Mouse (Mus musculus): Measurements from ENCODE around the gene Tmub2. TPM values are rescaled to one million over a fixed set of nuclear protein-coding genes. Genes with fewer than 3 reads are reported as not detected.
"Not testable (repeated sequence)": the region's sequence is repeated elsewhere in the genome, so short reads cannot be mapped to it uniquely, and the experiment has no call there.

The Tmub2 gene
- total RNA-seq, 2 experiments from 2014 or later = 67.8 to 71.4 TPM

DNA sequence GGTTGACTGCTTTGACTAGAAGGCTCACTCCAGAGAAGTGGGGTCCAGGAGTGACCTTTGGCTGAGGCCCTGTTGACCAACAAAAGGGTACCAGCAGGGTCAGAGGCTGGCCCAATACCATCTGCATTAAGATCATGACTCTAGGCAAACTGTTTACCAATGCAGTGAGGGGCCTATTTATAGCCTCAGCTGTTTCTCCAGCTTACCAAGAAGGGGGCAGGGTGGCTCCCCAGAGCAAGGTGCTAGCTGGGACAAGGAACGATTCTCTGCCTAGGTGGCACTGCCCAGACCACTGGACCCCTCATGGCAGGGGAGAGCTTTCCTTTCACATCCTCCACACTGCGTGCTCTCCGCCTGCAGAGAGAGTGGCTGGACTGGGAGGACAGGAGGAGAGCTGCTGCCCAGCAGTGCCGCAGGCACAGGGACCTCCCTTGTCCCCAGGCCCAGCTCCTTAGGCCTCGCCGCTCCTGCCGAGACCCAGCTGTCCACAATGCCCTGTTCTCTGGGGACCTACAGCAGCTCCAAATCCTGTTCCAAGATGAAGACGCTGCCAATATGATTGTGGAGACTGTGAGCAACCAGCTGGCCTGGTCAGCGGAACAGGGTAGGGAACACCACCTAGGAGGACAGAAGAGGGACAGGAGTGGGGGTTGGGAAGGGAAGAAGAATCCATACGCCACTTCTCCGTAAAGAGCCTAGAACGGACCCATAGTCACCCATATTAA is 16.0 kb upstream of the Tmub2 start, which contains the start of gene Asb16:
TSS of gene Asb16 (plus strand) at position 224 of the 725 bp plus-strand sequence.
- intact Hi-C loops (cut with DNase I) = no loop called here

DNA sequence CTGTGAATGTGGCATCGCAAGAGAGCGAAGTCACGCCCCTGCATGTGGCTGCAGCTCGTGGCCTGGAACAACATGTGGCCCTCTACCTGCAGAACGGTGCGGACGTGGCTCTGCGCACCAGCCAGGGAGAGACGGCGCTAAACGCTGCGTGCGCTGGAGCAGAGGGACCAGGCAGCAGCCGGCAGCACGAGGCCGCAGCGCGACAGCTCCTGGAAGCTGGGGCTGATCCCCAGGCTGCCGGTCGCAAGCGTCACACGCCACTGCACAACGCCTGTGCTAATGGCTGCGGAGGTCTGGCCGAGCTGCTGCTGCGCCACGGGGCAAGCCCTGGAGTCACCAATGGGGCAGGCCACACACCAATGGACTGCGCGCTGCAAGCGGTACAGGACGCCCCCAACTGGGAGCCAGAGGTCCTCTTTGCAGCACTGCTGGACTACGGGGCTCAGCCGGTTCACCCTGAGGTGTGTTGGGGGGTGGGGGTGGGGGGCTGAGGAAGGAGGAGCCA is 8.3 kb upstream of the Tmub2 start:
- DNase-seq (ENCODE audit: low spot score in 2 of 2) = peak; percentile 29 to 35
- intact Hi-C loops (cut with DNase I) = no loop called here

More for the DNA sequence above, 16.0 kb upstream of the Tmub2 start, which contains the start of gene Asb16:
- DNase-seq (ENCODE audit: low spot score in 2 of 2) = no peak

DNA sequence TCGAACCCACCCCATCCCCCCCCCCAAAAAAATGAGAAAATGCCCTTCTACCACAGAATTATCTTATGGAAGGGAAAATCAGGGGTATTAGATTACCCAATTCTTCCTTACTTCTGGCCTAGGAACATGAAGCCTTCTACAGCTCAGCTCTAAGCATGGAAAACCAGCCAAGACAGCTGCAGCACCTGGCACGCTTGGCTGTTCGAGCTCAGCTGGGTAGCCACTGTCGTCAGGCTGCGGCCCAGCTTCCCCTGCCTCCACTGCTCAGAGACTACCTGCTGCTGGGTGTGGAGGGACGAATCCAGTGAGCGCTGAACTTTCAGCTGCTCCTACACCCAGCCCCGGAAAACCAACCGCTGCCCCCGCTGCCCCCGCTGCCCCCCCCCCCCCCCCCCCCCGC is 7.0 kb upstream of the Tmub2 start:
- DNase-seq (ENCODE audit: low spot score in 2 of 2) = no peak
- intact Hi-C loops (cut with DNase I) = no loop called here

DNA sequence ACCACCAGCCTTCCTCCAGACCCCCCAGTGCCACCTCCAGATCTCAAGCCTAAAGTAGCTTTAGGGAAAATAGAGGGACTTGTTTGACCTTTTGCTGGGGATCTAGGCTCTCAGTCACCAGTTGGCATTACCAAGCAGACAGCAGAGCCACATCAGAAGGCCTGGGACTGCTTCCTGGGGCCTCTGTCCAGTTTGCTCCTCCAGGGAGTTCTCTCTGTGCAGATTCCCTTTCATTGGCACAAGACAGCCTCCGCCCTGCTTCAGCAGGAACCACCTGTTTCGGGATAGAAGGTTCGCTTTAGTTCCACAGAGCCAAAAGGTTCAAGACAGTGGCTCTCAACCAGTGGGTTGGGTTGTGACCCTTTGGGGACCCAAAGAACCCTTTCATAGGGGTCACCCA is 5.1 kb upstream of the Tmub2 start:
- no peak for DNase-seq (ENCODE audit: low spot score in 2 of 2)
- intact Hi-C loops (cut with DNase I) = no loop called here

DNA sequence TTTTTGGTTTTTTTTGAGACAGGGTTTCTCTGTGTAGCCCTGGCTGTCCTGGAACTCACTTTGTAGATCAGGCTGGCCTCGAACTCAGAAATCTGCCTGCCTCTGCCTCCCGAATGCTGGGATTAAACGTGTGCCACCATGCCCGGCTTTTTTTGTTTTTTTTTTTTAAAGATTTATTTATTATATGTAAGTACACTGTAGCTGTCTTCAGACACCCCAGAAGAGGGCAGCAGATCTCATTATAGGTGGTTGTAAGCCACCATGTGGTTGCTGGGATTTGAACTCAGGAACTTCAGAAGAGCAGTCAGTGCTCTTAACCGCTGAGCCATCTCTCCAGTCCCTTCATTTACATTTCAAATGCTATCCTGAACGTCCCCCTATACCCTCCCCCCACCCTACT is 4.5 kb upstream of the Tmub2 start:
- intact Hi-C loops (cut with DNase I) = not testable (repeated sequence)

DNA sequence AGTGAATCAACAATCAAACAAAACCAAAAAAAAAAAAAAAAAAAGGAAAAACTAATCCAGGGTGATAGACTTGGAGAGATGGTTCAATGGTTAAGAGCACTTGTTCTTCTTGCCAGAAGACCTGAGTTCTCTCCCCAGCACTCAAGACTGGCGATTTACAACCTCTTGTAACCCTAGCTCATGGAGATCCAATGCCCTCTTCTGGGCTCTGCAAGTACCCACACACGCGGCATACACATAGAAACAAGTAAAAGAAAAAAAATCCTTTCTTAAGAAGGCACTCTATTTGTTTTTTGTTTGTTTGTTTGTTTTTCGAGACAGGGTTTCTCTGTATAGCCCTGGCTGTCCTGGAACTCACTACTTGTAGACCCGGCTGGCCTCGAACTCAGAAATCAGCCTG is 809 bp upstream of the Tmub2 start:
- intact Hi-C loops (cut with DNase I) = no loop called here
- no peak for DNase-seq (ENCODE audit: low spot score in 2 of 2)

More for the DNA sequence above, 4.5 kb upstream of the Tmub2 start:
- DNase-seq (ENCODE audit: low spot score in 2 of 2) = not testable (repeated sequence)

DNA sequence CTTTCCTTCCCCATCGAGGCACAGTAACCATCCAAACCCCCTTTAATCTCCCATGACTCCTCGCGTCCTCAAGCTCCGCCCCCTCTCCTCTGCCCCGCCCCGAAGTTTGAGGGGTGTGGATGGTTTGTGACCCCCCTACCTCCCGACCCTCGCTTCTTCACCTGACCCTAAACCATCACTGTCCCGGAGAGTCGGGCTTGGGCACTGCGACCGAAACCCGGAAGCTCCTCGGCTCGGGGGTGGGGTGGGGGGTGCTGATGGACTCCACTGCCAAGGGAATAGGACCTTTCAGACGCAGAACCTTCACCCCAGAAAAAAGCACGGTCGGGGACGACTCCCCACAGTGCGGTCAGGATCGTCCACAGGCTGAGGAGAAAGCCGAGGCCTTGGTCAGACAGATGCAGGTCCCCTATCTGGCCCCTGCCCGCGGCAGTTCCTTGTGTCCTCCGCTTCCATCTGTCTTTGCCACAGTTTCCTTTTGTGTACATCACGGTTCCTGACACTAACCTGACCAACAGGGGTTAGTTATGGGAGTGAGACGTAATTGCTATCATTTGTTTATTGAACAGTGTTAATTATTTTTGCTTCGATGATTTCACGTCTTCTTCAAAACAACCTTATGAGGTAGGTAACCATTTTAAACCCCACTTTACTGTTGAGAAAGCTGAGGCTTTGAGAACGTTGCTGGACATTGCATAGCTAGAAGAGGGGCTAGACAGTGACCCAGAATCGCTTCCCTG is 534 bp downstream of the Tmub2 start:
- DNase-seq (ENCODE audit: low spot score in 2 of 2) = no peak
- intact Hi-C loops (cut with DNase I) = no loop called here

DNA sequence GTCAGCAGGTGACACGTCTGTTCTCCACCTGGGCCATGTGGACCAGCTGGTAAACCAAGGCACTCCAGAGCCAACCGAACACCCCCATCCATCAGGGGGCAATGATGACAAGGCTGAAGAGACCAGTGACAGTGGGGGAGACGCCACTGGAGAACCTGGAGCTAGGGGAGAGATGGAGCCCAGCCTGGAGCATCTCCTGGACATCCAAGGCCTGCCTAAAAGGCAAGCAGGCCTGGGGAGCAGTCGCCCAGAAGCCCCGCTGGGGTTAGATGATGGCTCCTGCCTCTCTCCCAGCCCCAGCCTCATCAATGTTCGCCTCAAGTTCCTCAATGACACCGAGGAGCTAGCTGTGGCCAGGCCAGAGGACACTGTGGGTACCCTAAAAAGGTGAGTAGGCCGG is 2.8 kb downstream of the Tmub2 start:
- no peak for DNase-seq (ENCODE audit: low spot score in 2 of 2)
- intact Hi-C loops (cut with DNase I) = no loop called here

DNA sequence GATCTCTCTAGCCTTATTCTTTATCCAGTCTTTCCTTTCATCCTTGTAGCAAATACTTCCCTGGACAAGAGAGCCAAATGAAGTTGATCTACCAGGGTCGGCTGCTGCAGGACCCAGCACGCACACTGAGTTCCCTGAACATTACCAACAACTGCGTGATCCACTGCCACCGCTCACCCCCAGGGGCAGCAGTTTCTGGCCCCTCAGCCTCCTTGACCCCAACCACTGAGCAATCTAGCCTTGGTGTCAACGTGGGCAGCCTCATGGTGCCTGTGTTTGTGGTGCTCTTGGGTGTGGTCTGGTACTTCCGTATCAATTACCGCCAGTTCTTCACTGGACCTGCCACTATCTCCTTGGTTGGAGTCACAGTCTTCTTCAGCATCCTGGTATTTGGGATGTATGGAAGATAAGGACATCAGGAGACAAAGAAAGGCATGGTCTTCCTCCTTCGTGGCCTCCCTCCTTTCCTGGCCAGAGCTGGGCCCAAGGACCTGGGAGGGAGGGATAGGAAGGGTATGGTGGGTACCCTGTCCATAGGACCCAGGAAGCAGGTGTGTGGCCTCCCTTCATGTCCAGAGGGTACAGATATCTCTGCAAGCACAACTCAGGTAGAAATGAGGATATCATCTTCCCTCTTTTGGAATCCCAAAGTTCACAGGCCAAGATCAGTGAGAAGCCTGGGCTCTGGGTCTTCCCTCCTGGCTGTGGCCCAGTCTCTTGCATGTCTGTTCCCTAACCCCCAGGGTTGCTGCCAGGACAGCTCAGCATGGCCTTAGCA is 3.5 kb downstream of the Tmub2 start:
- intact Hi-C loops (cut with DNase I) = no loop called here
- DNase-seq (ENCODE audit: low spot score in 2 of 2) = no peak

DNA sequence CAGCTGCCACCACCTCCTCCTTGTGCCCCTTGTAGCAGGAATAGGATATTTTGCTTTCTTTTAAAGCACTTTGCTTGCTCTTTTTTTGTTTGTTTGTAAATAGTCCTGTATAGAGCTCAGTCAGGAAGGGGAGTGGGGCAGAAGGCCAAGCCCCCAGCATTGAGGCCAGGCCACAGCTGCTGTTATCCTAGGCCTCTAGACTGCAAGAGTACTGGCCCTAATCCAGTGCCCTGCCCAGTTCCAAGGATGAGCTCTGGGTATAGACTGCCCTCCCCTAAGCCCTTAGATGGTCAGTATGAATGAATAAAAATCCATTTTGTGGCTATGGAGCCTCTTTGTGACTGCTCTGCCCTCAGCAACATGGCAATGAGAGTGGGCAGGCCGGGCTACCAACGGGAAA is 4.2 kb downstream of the Tmub2 start:
- intact Hi-C loops (cut with DNase I) = no loop called here
- DNase-seq (ENCODE audit: low spot score in 2 of 2) = no peak

DNA sequence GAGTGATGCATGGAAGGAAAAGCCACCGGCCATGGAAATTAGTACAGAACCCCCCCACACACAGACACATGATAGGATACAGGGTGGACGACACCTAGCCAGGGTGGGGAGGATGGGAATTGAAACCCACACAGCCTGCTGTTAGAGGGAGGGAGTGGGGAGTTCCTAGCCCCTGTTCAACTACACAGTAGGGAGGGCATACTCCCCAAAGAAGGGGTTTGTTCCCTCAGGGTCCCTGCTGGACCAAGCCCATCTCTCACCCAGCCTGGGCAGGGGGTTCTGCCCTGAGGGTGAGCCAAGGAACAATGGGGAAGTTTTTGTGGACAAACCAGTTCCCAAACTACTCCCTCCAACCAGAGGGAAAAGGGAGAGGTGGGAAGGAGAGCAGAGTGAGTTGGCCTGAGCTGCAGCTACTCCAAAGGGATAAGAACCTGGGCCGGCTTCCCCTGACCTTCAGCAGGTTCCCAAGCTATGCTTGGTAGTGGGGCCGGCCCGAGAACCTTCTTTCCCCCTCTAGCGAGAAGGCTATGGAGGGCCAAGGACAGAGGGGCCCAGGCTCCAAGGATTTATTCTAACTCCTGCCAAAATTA is 4.9 kb downstream of the Tmub2 start:
- intact Hi-C loops (cut with DNase I) = no loop called here
- DNase-seq (ENCODE audit: low spot score in 2 of 2) = no peak

DNA sequence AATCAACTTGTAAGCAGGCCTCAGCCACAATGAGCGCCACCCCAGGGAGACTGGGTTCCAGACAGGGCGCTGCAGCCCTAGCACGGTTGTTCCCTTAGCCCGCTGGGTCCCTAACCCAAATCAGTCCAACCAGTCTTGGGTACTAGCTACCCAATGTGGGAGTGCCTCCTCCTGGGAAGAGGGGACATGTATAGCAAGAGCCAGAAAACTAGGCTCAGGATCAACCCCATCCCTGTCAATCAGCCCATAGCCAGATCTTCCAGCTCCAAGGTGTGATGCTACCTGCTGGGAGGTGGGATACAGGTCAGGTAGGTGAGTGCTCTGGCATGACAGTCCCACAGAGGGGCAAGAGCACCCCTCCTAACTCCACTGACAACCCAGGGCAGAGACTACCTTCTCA is 5.4 kb downstream of the Tmub2 start:
- intact Hi-C loops (cut with DNase I) = no loop called here

DNA sequence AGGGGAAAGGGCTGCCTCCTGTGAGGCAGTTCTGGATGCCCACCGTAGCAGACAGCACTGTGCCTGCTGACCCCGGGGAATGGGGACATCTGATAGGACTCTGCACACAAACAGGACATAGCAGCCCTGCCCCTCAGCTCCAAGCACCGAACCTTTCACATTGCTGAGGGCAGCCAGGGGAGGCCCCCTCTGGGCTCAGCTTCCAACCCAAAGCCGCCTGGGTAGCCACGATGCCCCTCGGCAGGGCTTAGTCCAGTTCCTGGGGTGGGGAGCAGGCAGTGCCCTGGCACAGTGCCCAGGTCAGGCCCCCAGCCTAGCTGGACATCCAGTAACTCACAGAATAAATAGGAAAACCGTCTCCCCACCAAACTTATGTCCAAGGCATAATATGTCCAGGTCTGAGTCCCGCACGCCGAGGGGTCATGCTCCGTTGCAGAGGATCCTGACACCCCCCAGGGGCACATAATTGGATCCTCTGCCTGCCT is 6.4 kb downstream of the Tmub2 start:
- intact Hi-C loops (cut with DNase I) = no loop called here
- DNase-seq (ENCODE audit: low spot score in 2 of 2) = no peak

More for the DNA sequence above, 5.4 kb downstream of the Tmub2 start:
- DNase-seq (ENCODE audit: low spot score in 2 of 2) = no peak

DNA sequence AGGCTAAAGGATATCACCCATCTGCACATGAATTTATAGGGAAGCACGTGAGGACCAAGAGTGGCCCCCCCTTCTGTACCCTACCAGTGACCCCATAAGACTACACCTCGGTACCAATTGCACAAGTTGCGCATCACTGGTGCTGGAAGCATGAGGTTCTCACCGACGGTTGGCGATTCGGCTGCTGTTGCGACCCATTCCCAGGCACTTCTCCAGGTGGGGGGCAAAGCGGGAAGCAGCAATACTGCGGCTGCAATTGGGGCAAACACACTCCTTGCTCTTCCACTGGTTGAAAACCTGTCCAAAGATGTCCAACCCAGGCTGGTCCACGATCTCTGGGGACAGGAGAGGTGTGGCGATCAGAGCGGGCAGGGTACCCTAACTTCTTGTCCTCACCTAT is 9.2 kb downstream of the Tmub2 start:
- DNase-seq (ENCODE audit: low spot score in 2 of 2) = no peak
- intact Hi-C loops (cut with DNase I) = no loop called here

DNA sequence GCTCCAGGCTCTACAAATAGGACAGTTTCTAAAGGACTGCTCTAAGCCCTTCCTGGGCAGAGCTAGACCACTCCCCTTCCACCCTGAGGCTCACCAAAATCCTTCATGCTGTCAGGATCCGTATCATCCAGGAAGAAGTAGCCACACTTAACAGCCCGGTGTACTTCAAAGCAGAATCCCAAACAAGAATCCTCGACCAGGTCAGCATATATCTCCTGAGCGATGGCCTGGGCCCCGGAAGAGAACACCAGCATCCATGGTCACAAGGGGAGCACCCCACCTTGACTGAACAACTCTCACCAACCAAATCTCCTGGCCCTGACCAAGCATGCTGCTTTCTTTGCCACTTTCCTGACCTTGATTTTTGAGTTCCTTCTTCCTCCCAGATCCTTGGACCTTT is 9.7 kb downstream of the Tmub2 start:
- intact Hi-C loops (cut with DNase I) = no loop called here
- DNase-seq (ENCODE audit: low spot score in 2 of 2) = no peak

DNA sequence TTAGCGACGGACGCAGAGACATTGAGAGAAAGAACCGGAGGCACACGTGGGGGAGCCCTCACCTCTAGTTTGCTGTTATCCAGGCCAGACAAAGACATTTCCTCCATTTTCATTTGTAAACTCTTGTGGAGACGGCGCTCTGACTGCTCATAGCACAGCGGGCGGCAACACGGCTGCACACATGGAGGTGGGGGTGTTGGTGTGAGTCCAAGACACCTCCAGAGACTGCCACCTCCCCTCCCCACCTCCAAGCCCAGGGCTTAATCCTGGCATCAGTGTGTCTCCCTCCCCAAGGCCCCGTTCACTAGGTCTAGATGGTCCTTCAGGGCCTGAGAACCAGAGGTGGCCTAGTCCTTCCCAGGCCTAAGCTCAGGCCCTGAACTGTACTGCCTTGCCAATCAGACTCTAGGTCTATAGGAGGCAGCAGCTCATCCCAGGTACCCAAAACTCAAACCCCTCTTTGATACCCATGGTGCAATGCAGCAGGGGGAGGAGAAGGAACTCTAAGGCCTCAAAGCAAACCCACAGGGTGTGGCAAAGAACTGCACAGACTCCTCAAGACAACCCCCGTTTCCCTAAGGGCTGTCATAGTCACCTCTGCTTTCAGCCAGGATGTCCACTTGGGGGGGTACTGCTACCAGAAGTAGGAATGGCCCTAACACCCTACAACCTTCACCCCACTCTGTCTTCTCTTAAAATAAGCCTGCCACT is 10.3 kb downstream of the Tmub2 start:
- peak; percentile 38 to 58 for DNase-seq (ENCODE audit: low spot score in 2 of 2)
- intact Hi-C loops (cut with DNase I) = no loop called here

DNA sequence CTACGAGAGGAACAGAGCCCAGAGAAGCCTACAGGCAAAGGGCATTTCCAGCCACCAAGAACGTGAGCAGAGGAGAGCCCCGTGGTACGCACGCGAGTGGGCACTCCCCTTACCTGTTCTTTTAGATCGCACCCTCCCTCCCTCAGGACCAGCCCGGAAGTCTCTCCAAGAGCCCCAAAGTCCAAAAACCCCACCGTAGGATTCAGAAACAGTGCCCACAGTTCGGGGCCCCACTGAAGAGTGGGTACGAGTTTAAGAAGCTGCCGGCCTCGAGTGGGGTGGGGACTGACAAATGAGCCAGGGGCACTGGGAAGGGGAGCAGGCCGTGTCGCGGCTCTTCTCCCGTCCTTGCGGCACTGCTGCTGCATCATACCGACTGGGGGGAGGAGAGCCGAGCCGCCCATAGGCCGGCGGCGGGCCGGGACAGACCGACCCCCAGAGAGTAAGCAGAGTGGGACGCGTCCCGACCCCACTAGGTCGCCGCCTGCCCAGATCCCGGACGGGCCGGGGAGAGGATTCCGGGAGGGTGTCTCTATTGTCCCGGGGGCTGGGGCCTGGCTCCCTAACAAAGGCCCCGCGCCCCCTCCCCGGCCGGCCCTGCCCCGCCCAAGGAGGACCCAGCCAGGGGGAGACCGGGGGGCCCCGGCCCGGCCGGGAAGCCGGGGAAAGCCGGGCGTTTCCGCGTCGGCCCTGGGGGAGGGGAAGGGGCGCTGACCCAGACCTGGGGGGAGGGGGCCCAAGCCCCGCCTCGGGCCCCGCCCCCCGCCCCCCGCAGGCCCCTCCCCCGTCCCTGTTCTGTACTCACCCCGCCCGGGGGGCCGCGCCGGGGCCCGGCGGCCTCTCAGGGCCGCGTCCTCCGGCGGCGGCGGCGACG is 11.1 kb downstream of the Tmub2 start:
- intact Hi-C loops (cut with DNase I) = loop anchor here (1.0 to 2.0 kb wide), 2 partner anchors 21 to 111 kb away; partner anchors contain the start of gene Slc25a39
- no peak for DNase-seq (ENCODE audit: low spot score in 2 of 2)
